19 mouse cellular contexts compared by ENCODE assay signal in the genomic region with DNA sequence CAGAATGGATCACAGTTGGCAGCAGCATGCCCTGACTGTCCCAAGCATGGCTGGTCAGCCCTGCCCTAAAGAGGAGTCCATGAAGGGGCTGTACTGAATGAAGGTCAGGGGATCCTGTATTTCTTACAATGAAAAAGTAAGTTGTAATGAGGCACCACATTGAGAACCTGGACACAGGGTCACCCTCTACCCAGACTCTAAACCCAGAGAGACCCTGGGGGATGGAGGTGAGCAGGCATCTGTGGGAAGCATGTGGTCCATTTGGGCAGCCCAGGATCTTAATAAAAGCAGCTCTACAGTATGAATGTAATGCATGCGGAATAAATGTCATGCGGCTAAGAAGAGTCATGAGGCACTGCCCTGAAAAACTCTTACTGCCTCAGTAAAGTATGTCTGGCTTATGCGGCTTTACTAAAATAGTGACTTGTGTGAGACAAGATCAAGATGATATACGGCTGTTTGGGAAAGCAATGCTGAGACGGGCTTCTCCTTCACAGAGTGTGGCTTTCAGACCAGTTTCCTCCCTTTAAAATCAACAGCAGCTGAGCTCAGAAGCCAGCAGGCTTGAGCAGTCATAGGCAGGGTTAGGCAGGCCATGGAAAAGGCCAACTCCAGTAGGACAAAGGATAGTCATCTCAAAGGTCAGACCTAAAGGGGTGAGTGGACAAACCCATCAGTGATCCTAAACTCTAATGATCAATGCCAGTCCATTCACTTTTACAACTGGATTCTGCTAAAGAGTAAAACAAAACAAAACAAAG.
A peak's percentile ranks its signal among the peaks of the same experiment; 100 is the strongest.
DNase-seq lines count a peak whose midpoint lies in the region; ATAC-seq lines count a peak whose summit lies in the region.
"Had no signal": no experiment of that assay in that cellular context is flagged by ENCODE, and none has a peak within 500 bp of the region (broad histone marks: within the 10 kb centered on the region; RNA-seq: fewer than 3 reads in every experiment).

No protein-coding gene starts in this region.

- WGBS in kidney, embryonic 16.5 days, result 36% methylated on average over 5 of the region's 5 CpGs
- 51% methylated on average over 5 of the region's 5 CpGs for WGBS in limb, embryonic 13.5 days

- peak overlapping the region; percentile 43 for H3K27ac ChIP-seq in kidney, embryonic 16.5 days (ENCODE audit: low read length)
- peak overlapping the region; percentile 33; the same call in 1 of the 2 replicates for H3K27ac ChIP-seq in limb, embryonic 13.5 days
- H3K27ac ChIP-seq: embryonic facial prominence, embryonic 13.5 days; forebrain, embryonic 10.5 days; hindbrain, embryonic 15.5 days had no signal

- no peak for DNase-seq in kidney, postnatal 36 days
- peak; percentile 4 for DNase-seq in thymus, postnatal 4 days
- DNase-seq in thymus, adult 18-20 months, result no peak
- no peak for DNase-seq in layer of hippocampus, postnatal 14 days (ENCODE audit: low spot score in 2 of 2)
- DNase-seq in cerebellum, postnatal 4 days (ENCODE audit: low spot score in 2 of 2), result no peak
- DNase-seq: adrenal gland, postnatal 25 days; cerebellum, adult 2 months; gastrocnemius, postnatal 36 days; kidney, adult 8-10 months; lung, postnatal 14 days had no signal

- no peak overlapping the region for H3K4me3 ChIP-seq in kidney, embryonic 16.5 days (ENCODE audit: low read length)
- H3K4me3 ChIP-seq in limb, embryonic 13.5 days, result no peak overlapping the region
- H3K4me3 ChIP-seq: embryonic facial prominence, embryonic 13.5 days; forebrain, embryonic 10.5 days; hindbrain, embryonic 15.5 days had no signal

- no peaks in the 10 kb centered on the region for H3K9me3 ChIP-seq in kidney, embryonic 16.5 days (ENCODE audit: low read length)
- H3K9me3 ChIP-seq in limb, embryonic 13.5 days, result no peaks in the 10 kb centered on the region
- H3K9me3 ChIP-seq: embryonic facial prominence, embryonic 13.5 days; forebrain, embryonic 10.5 days; hindbrain, embryonic 15.5 days had no signal

- H3K4me2 ChIP-seq in kidney, embryonic 16.5 days (replicated peaks; ENCODE audit: low read depth, low read length), result no peak overlapping the region
- H3K4me2 ChIP-seq in limb, embryonic 13.5 days (replicated peaks), result no peak overlapping the region
- H3K4me2 ChIP-seq: embryonic facial prominence, embryonic 13.5 days; heart, embryonic 11.5 days; hindbrain, embryonic 15.5 days had no signal

- H3K9ac ChIP-seq in kidney, embryonic 16.5 days (replicated peaks; ENCODE audit: low read length), result no peak overlapping the region
- no peak overlapping the region for H3K9ac ChIP-seq in limb, embryonic 13.5 days
- H3K9ac ChIP-seq: embryonic facial prominence, embryonic 13.5 days; hindbrain, embryonic 15.5 days had no signal

- H3K4me1 ChIP-seq in kidney, embryonic 16.5 days (ENCODE audit: insufficient read depth, low read length), result peaks cover 36% of the 10 kb centered on the region
- peaks cover 51% of the 10 kb centered on the region for H3K4me1 ChIP-seq in limb, embryonic 13.5 days

- no peaks in the 10 kb centered on the region for H3K36me3 ChIP-seq in kidney, embryonic 16.5 days (ENCODE audit: insufficient read depth, low read length)
- no peaks in the 10 kb centered on the region for H3K36me3 ChIP-seq in limb, embryonic 13.5 days
- H3K36me3 ChIP-seq: embryonic facial prominence, embryonic 13.5 days; forebrain, embryonic 10.5 days; hindbrain, embryonic 15.5 days had no signal

- no peaks in the 10 kb centered on the region for H3K27me3 ChIP-seq in kidney, embryonic 16.5 days (ENCODE audit: insufficient read depth, low read length)
- no peaks in the 10 kb centered on the region for H3K27me3 ChIP-seq in limb, embryonic 13.5 days
- H3K27me3 ChIP-seq: embryonic facial prominence, embryonic 13.5 days; hindbrain, embryonic 15.5 days; Patski had no signal

- peak; percentile 53; the same call in 1 of the 2 replicates for ATAC-seq in kidney, embryonic 16.5 days (ENCODE audit: low FRiP score, low TSS enrichment)
- ATAC-seq in limb, embryonic 13.5 days (ENCODE audit: low FRiP score, low read depth), result no peak
- ATAC-seq: activated CD4-positive, CD25-positive, alpha-beta regulatory T cell, adult 4 months; midbrain, embryonic 16.5 days; Patski had no signal
